Mouse (Mus musculus) cortical plate, adult 2 months (tissue): ENCODE results near the gene Large1.

Source experiments
- CTCF ChIP-seq: fragments of 200-500 bp; IDR thresholded peaks from 2 replicates; pipeline ENCODE4 v1.5.1; 2011; ENCODE audit warnings: mild to moderate bottlenecking, control low read depth, low read length; ENCODE audit not compliant: insufficient read depth; ENCODE audit errors: extremely low read depth
- POLR2A ChIP-seq: fragments of 200-500 bp; IDR thresholded peaks from 2 replicates; pipeline ENCODE4 v1.6.1; 2011; ENCODE audit warnings: mild to moderate bottlenecking, low read length, control low read depth; ENCODE audit not compliant: insufficient read depth; ENCODE audit errors: extremely low read depth

DNA sequence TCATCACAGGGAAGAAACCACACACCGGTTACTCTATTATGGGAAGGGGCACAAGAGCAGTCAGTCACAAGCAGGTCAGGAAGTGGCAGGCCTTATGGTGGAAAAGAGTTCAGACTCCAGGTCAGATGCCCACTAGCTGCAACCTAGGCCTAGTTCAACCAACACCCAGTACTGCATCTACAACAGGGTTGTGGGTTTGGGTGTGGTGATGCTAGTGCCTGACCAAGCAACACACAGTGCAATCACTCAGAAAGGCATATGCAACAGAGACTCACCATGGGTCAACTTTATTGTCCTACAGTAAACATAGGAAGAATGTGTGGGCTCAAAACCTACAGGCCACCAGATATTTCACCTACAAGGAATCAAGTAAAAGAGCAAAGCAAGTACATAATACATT is 155.6 kb downstream of the Large1 start:
- no peak for TF ChIP-seq CTCF
- TF ChIP-seq POLR2A, result no peak
